Mouse (Mus musculus) inflammation-experienced regulatory T-cells, adult 6 months (primary cell): ENCODE results near the gene Siva1. TPM values are rescaled to one million over a fixed set of nuclear protein-coding genes. Genes with fewer than 3 reads are reported as not detected.

Experiments used
- ATAC-seq: one replicate; pipeline ENCODE4 v1.8.0; 2017
- polyA plus RNA-seq, 3 experiments: library from polyadenylated mRNA; unstranded; fragments of 100-300 nt; shearing (Covaris generic); gene quantifications; one replicate each; pipeline ENCODE4 v1.2.1; 2017

Gene Siva1
- polyA plus RNA-seq, 3 experiments from 2014 or later: 34.6 to 68.7 (median 39.4) TPM

- ATAC-seq: no peak
Measured at GRCm38 (mm10) chr12:112625700-112626099, 18.8 kb upstream of the Siva1 start.

GRCm38 (mm10) chr12:112626455-112626854, 18.0 kb upstream of the Siva1 start:
- no peak for ATAC-seq

- no peak for ATAC-seq
Measured at GRCm38 (mm10) chr12:112627097-112627881, 17.2 kb upstream of the Siva1 start.

DNA sequence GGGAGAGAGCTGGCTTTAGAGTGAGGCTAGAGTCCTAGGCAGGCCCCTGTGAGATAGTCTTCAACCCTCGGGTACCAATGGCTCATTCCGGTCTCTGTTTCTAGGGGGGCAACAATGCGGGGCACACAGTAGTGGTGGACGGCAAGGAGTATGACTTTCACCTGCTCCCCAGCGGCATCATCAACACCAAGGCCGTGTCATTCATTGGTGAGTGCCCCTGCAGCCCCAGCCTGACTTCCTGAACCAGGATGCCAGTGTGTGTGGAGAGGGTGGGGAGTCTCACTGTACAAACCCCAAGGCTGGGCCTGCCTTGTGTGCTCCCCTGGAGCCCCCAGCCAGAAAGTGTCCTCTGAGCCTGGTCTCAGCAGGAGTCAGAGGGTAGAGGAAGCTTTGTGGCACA, 16.3 kb upstream of the Siva1 start:
- ATAC-seq: no peak

GRCm38 (mm10) chr12:112628928-112629721, 15.4 kb upstream of the Siva1 start:
- ATAC-seq: peak; percentile 77

- ATAC-seq: no peak
Measured at GRCm38 (mm10) chr12:112630029-112630428, 14.4 kb upstream of the Siva1 start.

GRCm38 (mm10) chr12:112630796-112631195, 13.7 kb upstream of the Siva1 start:
- no peak for ATAC-seq

DNA sequence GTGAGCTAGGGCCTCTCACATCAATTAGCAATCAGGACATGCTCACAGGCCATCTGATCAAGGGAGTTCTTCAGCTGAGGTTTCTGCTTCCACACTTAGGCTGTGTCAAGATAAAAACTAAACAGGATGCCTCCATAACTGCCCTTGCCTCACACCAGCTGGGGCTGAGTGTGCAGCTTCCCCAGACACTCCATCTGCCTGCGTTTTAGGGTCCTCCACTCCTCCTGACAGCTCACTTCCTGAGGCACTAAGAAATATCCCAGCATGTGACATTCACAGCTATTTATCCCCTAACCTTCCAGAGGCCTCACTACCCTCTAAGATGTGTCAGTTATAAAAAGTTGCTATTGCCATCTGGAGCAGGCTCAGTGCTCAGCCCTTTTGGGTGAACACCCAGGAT, 13.0 kb upstream of the Siva1 start:
- no peak for ATAC-seq

- no peak for ATAC-seq
Measured at GRCm38 (mm10) chr12:112632084-112632777, 12.2 kb upstream of the Siva1 start.

DNA sequence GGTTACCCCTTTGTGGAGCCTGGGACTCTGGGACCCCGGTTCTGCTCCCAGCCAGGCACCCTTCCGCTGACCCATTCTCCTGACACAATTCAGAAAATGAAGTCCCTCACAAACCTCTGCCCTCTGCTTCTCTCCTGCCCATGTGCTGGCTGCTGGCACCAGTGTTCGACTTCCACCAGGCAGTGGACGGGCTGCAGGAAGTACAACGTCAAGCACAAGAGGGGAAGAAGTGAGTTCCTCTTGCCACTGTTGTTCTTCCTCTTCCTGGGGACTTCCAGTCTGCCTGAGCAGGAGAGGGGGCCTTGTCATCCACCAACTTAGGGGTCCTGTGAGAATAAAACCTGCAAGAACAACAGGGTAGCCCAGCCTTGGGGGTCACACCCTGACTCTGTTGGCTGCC, 11.6 kb upstream of the Siva1 start:
- ATAC-seq: no peak

GRCm38 (mm10) chr12:112633686-112634085, 10.8 kb upstream of the Siva1 start:
- no peak for ATAC-seq

DNA sequence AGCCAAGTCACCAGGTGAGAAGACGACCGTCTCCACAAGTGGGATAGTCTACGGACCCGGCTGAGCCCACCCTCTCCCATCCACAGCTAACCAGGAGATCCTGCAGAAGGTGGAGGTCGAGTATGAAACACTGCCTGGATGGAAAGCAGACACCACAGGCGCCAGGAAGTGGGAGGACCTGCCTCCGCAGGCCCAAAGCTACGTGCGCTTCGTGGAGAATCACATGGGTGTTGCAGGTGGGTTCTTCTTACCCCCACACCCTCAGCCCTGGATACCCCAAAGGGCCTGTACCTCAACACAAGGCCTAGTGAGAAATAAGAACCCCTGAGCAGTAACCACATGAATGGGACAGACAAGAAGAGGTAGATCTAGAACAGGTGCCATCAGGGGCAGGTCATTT, 5.0 kb upstream of the Siva1 start:
- ATAC-seq: no peak

DNA sequence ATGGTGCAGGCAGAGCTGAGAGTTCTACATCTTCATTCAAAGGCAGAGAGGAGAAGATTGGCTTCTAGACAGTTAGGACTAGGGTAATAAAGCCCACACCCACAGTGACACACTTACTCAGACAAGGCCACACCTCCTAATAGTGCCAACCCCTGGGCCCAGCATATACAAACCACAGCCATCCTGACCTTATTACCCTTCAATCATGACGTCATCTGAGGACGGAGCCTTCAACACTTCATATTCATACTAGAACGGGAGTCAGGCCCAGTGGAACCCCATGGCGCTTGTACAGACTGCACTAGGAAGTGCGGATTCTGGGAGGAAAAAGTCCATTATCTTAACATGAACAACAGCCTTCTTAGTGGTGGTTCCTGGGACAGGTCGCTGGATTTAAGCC, 1.4 kb upstream of the Siva1 start:
- ATAC-seq: no peak

GRCm38 (mm10) chr12:112644855-112645506, 502 bp downstream of the Siva1 start:
- peak; percentile 46 for ATAC-seq

GRCm38 (mm10) chr12:112646139-112646538, 1.7 kb downstream of the Siva1 start:
- no peak for ATAC-seq

DNA sequence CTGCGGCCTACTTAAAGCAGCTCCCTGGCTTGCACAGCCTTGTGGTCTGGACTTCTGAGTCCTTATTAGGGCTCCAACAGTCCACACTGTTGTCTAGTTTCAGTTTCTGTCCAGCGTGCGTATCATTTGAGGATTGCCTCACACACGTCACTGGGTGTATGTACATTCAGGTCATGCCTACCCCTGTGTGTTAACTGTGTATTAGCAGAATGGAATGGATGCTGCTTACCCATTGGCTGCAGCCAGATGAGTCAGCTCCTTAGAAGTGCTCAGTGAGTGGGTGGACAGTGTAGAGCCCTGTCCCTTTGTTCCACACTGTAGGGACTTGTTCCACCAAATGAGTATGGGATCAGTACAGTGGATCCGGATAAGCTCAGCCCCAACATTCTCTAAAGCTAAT, 3.6 kb downstream of the Siva1 start:
- no peak for ATAC-seq

GRCm38 (mm10) chr12:112651778-112652439, 7.4 kb downstream of the Siva1 start:
- ATAC-seq: no peak

- peak; percentile 77 for ATAC-seq
Measured at GRCm38 (mm10) chr12:112653157-112653824, 8.8 kb downstream of the Siva1 start.

DNA sequence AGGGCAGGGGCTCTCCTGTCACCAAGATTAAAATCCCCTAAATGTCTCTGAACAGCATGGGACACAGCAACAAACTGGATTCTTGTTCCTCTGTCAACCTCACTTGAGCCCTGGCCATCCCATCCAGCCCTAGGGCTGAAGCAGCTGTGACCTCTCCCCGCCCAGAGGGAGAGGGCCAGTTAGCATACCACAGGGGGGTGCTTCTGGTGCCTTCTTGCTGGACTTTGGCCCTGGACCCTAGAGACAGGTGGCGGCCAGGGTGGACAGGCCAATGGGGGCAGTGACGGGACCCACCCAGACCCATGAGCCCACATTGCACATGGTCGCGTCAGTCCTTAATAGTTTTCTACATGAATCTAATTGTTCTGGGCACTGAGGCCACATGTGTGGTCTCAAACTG, 9.6 kb downstream of the Siva1 start:
- ATAC-seq: no peak

DNA sequence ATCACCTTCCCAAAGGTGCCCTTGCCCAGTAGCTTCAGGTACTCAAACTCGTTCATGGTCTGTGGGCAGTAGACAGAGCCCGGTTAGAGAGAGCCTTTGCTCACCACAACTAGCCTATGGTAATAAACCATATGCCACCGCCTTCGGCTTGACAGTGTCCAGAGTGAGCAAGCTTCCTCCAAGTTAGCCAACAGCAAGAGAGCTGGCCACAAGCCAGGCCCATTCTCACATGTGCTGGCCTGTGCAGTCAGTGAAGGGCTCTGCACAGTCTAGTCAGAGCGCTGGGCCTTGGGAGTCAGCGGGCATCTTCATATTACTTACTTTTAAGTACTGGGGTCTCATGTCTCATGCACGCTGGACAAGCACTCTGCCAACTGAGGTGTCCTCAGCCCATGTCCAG, 14.1 kb downstream of the Siva1 start:
- no peak for ATAC-seq

DNA sequence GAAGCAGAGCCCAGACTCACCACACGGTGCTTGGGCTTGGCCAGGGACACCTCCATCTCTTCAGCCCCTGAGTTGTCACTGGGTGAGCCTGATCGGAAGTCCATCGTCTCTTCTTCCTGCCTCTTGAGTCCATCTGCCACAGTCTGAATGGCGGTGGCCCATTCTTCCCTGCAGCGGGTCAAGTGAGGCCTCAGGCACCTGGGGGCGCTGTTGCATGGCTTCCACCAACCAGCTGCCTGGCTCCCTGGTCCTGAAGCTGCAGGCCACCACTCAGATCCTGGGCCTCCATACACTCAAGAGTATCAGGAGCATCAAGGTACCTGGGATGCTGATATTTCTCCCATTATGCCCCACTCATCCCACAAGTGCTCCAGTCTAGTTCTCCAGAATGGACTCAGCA, 14.6 kb downstream of the Siva1 start:
- no peak for ATAC-seq
